Mouse (Mus musculus) forebrain, embryonic 11.5 days (tissue): ENCODE results near the gene Gsta3. TPM values are rescaled to one million over a fixed set of nuclear protein-coding genes. Genes with fewer than 3 reads are reported as not detected.

Experiments
- ATAC-seq: fragments of 200-750 bp; cut with Nextera tagmentation; replicated peaks from 2 replicates; pipeline ENCODE4 v1.8.0; 2017; ENCODE audit warnings: moderate TSS enrichment; ENCODE audit not compliant: low FRiP score
- DNase-seq: peaks from one replicate; pipeline ENCODE4 v3.0.0-alpha.2; 2017; ENCODE audit warnings: low spot score
- H3K27ac ChIP-seq: fragments of 300-500 bp; sonication (generic); 2 replicates; pipeline ENCODE4 v1.5.1; 2014; ENCODE audit warnings: low read depth, low read length
- H3K27me3 ChIP-seq: fragments of 300-500 bp; sonication (generic); 2 replicates; pipeline ENCODE4 v1.6.1; 2014; ENCODE audit warnings: mild to moderate bottlenecking, low read length, mixed read lengths; ENCODE audit not compliant: control insufficient read depth, insufficient read depth
- H3K36me3 ChIP-seq: fragments of 300-500 bp; sonication (generic); 2 replicates; pipeline ENCODE4 v1.6.1; 2014; ENCODE audit warnings: mild to moderate bottlenecking, low read length, moderate library complexity, mixed read lengths; ENCODE audit not compliant: control insufficient read depth, insufficient read depth
- H3K4me1 ChIP-seq: fragments of 300-500 bp; sonication (generic); replicated peaks from 2 replicates; pipeline ENCODE4 v1.6.1; 2014; ENCODE audit warnings: low read length, mixed read lengths; ENCODE audit not compliant: control insufficient read depth, insufficient read depth
- H3K4me2 ChIP-seq: fragments of 300-500 bp; sonication (generic); 2 replicates; pipeline ENCODE4 v1.6.1; 2014; ENCODE audit warnings: low read depth, mild to moderate bottlenecking, low read length, moderate library complexity, mixed read lengths; ENCODE audit not compliant: severe bottlenecking
- H3K4me3 ChIP-seq: fragments of 300-500 bp; sonication (generic); 2 replicates; pipeline ENCODE4 v1.5.1; 2014; ENCODE audit warnings: low read depth, low read length
- H3K9ac ChIP-seq: fragments of 300-500 bp; sonication (generic); 2 replicates; pipeline ENCODE4 v1.6.1; 2014; ENCODE audit warnings: low read length
- H3K9me3 ChIP-seq: fragments of 300-500 bp; sonication (generic); 2 replicates; pipeline ENCODE4 v1.6.1; 2016; ENCODE audit warnings: low read length, mixed read lengths; ENCODE audit not compliant: control insufficient read depth
- WGBS: fragments of 180-500 bp; shearing (Covaris S2); extraction: QIAGEN DNeasy Blood & Tissue Kit; methylation state at CpG from one replicate; pipeline ENCODE4 v1.1.7; 2014; 5-methylcytosine and 5-hydroxymethylcytosine counted together
- polyA plus RNA-seq: library from polyadenylated mRNA; unstranded; fragments of >200 nt; fragmentation: Nextera tagmentation; extraction: Ambion mirVana; gene quantifications from 2 replicates; pipeline ENCODE4 v1.2.1, GENCODE M21; 2014

Gene Gsta3
- polyA plus RNA-seq, 1 experiment from 2014 or later = 0.25 TPM

DNA sequence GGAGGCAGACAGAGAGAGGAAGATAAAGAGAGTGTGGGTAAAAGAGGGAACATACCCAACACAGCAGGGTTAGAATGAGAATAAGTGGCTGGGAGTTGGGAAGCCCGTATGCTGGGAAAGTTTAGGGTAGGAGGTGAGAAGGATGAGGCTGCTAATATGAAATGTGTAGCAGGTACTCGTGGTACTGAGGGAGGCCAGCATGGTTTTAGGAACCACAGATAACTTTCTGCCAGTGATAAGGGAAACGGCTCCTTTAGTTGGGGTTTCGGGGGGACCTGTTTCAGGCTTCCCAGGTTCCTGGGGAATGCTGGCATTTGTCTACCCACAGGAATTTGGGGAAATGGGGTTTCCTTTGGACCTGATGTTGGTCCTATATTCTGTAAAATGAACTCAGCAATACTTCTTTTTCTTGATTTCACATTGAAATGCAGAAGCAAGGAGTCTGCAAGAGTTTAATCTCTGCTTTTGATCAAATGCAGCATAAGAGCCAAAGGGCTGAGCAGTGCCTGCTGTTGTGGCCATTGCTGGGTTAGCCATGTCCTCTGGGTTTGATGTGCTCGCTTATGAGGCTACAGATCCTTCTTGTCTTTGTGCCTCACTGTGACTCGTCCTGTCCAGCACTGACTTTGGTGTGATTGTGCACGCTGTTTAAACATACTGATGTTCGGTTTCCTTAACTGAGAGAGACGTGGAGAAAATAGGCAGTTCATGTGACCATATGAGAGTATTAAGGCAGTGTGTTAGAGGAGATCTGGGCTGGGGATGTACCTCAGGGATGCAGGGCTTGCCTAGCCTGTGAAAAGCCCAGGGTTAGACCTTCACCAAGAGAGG, 8.4 kb downstream of the Gsta3 start:
- 81% methylated on average over 9 of the region's 9 CpGs for WGBS
- no peak for ATAC-seq

DNA sequence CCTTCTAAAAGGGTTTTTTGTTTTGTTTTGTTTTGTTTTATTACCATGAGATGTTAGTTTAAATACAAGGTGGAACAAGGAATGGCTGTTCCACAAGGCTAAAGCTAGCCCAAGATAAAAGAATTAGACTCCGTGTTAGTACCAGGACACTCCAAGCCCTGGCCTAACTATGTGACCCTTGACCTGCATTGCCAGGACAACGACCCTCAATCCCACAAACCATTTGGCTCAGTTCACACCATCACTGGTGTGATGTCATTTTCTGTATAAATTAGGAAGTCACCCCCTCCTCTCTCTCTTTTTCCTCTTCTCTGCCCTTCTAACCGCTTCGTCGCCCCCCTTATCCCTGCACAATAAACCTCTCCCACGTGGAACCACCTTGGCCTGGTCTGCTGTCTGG, 11.3 kb downstream of the Gsta3 start:
- Histone ChIP-seq H3K9ac (no peak overlapping the region), H3K4me1 (0 out of 2 replicates have a peak, but pooled peaks cover 1% of the 10 kb centered on the region), H3K4me3 (no peak overlapping the region), H3K27ac (no peak overlapping the region), H3K4me2 (no peak overlapping the region), H3K36me3 (no peaks in the 10 kb centered on the region), H3K27me3 (no peaks in the 10 kb centered on the region), H3K9me3 (no peaks in the 10 kb centered on the region)
- DNase-seq = no peak
- ATAC-seq = no peak
- WGBS = 65% methylated on average over 6 of the region's 6 CpGs

More for the DNA sequence above, 8.4 kb downstream of the Gsta3 start:
- no peaks in the 10 kb centered on the region for H3K9me3 ChIP-seq
- no peaks in the 10 kb centered on the region for H3K27me3 ChIP-seq
- no peak overlapping the region for H3K27ac ChIP-seq
- no peaks in the 10 kb centered on the region for H3K4me1 ChIP-seq
- H3K4me2 ChIP-seq = no peak overlapping the region
- DNase-seq = no peak
- H3K9ac ChIP-seq = no peak overlapping the region
- H3K36me3 ChIP-seq = no peaks in the 10 kb centered on the region
- H3K4me3 ChIP-seq = no peak overlapping the region

DNA sequence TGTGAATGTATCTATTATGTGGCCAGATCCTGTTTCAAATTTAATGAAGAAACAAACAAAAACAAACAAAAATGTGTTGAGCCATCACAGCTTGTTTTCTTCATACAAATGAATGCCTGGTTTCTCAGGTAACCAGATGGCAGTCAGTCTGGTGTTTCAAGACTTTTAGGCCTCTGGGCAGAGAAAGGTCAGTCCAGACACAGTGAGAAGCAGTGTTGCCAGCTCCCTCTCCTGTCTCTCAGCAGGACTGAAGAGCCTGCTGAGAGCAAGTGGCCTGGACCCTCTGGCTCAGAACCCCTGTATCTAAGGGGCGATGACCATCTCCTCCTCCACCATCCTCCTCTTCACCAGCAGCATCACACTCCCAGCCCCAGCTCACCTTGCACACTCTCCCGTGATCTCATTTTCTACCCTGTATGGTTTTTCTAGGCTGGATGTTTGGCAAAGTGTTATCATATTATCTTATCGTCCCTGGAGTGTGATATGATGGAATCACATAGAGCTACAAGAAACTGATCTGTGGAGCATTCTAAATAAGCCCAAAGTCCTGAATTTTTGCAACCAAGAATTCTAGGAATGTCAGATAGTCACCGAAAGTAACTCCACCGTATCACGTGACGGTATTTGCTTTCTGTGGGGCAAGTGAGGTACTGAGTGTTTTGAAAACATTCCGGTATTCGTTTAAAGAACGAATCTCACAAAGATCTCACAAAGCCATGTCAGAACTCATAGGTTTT, 12.3 kb downstream of the Gsta3 start:
- Histone ChIP-seq H3K27me3 (no peaks in the 10 kb centered on the region), H3K9me3 (no peaks in the 10 kb centered on the region), H3K9ac (no peak overlapping the region), H3K27ac (no peak overlapping the region), H3K4me2 (no peak overlapping the region), H3K4me1 (0 out of 2 replicates have a peak, but pooled peaks cover 1% of the 10 kb centered on the region), H3K4me3 (no peak overlapping the region), H3K36me3 (no peaks in the 10 kb centered on the region)
- ATAC-seq (no peak), DNase-seq (no peak)
- WGBS = 92% methylated on average over 10 of the region's 10 CpGs

DNA sequence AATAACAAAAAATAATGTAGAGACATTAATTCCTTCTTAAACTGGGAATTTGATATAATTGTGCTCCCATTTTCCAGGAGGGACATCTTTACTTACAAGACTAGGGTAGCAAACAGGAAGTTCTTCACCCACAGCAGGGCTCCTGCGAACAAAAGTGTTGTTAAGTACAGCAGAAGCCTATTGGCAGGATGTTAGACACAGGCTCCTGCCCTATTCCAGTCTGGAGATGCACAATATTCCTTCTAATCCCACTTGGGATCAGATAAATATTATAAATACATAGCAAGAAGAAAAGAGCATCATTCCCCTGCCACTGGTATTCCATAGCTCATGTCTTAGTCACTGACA, 12.9 kb downstream of the Gsta3 start:
- no peak overlapping the region for H3K27ac ChIP-seq
- H3K36me3 ChIP-seq = no peaks in the 10 kb centered on the region
- H3K4me2 ChIP-seq = no peak overlapping the region
- no peak overlapping the region for H3K4me3 ChIP-seq
- WGBS = 83% methylated on average over 1 of the region's 1 CpGs
- H3K9me3 ChIP-seq = no peaks in the 10 kb centered on the region
- DNase-seq = no peak
- H3K9ac ChIP-seq = no peak overlapping the region
- 0 out of 2 replicates have a peak, but pooled peaks cover 1% of the 10 kb centered on the region for H3K4me1 ChIP-seq
- no peak for ATAC-seq
- H3K27me3 ChIP-seq = no peaks in the 10 kb centered on the region

DNA sequence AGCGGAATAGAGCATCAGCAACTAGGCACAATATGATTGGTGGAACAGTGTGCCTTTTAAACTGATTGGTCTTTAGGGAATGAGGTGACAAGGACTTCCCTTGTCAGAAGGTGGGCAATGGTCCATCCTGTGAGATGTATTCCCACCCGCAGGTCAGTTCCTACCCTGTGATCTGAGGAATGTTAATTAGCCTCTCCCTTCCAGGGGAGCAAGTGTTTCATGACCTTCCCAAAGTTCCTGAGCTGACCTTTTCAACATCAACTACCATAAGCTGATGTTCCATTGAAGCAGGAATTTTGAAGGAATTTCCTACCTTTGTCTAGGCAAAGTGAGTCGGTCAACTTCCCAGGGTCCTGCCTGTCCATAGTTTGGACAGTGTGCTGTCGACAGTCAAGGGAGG, 13.5 kb downstream of the Gsta3 start:
- no peak overlapping the region for H3K9ac ChIP-seq
- no peak overlapping the region for H3K27ac ChIP-seq
- 68% methylated on average over 4 of the region's 4 CpGs for WGBS
- H3K27me3 ChIP-seq = no peaks in the 10 kb centered on the region
- ATAC-seq = no peak
- no peaks in the 10 kb centered on the region for H3K36me3 ChIP-seq
- no peak for DNase-seq
- H3K9me3 ChIP-seq = no peaks in the 10 kb centered on the region
- 0 out of 2 replicates have a peak, but pooled peaks cover 1% of the 10 kb centered on the region for H3K4me1 ChIP-seq
- no peak overlapping the region for H3K4me2 ChIP-seq
- no peak overlapping the region for H3K4me3 ChIP-seq

DNA sequence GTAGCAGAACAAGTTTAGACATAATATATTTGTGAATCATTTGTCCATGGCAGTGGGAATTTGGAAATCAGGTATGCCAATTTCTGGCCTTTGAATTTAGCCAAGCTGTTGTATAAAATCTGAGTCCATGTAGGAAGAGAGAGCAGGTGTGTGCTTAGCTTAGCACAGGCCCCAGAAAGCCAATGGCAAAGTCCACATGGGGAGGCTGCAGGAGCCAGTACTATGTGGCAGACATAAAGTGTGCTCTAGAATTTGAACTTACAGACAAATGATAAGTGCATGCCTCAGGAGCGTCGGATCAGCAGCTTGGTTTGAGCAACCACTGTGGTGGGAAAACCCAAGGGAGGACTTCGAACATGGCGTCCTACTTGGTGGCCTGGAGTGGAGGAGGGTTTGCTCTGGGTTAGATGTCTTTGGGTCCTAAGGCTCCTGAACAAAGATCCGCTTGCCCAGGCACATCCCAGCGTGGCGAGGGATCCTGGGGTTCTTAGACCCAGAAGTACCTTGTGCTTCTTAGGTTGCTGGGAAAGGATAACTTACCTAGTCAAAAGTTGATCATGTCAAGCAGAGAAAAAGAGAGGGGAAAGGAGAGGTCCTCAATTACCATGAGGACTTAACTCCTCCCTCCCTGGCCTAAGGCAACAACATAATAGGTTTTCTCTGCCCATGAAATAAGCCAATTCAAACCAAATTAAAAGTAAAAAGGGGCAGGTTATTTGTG, 15.4 kb downstream of the Gsta3 start:
- Histone ChIP-seq H3K9me3 (no peaks in the 10 kb centered on the region), H3K4me2 (no peak overlapping the region), H3K27ac (no peak overlapping the region), H3K4me1 (0 out of 2 replicates have a peak, but pooled peaks cover 1% of the 10 kb centered on the region), H3K9ac (no peak overlapping the region), H3K27me3 (no peaks in the 10 kb centered on the region), H3K36me3 (no peaks in the 10 kb centered on the region), H3K4me3 (no peak overlapping the region)
- no peak for ATAC-seq
- WGBS = 89% methylated on average over 7 of the region's 7 CpGs
- DNase-seq = no peak

DNA sequence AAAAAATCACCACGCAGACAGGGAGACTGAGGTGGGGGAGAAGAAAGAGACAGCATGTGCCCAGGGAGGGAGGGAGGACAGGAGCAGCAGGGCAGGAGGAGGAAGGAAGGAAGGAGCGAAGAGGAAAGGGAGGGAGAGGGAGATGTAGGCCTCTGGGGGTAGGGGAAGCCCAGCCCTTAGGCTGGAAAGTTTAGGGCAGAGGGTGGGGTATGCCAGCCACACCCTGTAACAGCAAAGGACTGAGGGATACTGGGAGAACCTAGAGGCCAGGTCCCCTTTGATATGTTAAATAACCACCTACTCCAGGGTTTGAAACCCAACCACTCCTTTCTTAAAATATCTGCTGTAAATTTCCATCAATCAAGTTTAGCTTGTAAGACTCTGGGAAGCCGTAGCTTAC, 16.0 kb downstream of the Gsta3 start:
- H3K4me3 ChIP-seq = no peak overlapping the region
- H3K4me2 ChIP-seq = no peak overlapping the region
- 66% methylated on average over 3 of the region's 3 CpGs for WGBS
- H3K4me1 ChIP-seq = 0 out of 2 replicates have a peak, but pooled peaks cover 1% of the 10 kb centered on the region
- no peaks in the 10 kb centered on the region for H3K36me3 ChIP-seq
- no peak overlapping the region for H3K27ac ChIP-seq
- H3K9ac ChIP-seq = no peak overlapping the region
- no peak for ATAC-seq
- H3K27me3 ChIP-seq = no peaks in the 10 kb centered on the region
- H3K9me3 ChIP-seq = no peaks in the 10 kb centered on the region
- no peak for DNase-seq

DNA sequence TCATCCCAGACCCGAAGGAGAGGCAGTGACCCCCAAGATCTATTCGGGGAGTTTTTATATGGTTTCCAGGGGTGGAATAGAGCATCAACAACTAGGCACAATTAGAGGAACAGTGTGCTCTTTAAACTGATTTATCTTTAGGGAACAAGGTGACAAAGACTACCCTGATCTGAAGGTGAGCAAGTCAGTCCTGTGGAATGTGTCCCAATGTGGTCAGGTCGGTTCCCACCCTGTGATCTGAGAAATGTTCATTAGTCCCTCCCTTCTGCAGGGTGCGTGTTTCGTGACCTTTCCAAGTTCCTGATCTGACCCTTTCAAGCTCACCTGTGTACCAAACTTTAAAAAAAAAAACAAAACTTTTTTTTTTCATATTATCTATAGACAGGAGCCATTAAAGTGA, 16.5 kb downstream of the Gsta3 start:
- Histone ChIP-seq H3K9me3 (no peaks in the 10 kb centered on the region), H3K9ac (no peak overlapping the region), H3K27ac (no peak overlapping the region), H3K4me3 (no peak overlapping the region), H3K36me3 (no peaks in the 10 kb centered on the region), H3K4me1 (0 out of 2 replicates have a peak, but pooled peaks cover 1% of the 10 kb centered on the region), H3K4me2 (no peak overlapping the region), H3K27me3 (no peaks in the 10 kb centered on the region)
- WGBS = 85% methylated on average over 5 of the region's 5 CpGs
- ATAC-seq (no peak), DNase-seq (no peak)
